Mouse (Mus musculus): Measurements from ENCODE around the gene Fndc3a. TPM values are rescaled to one million over a fixed set of nuclear protein-coding genes. Genes with fewer than 3 reads are reported as not detected.
A peak's percentile ranks its signal among the peaks of the same experiment; 100 is the strongest.

Gene Fndc3a
- polyA plus RNA-seq, 1 experiment = 19.8 TPM

DNA sequence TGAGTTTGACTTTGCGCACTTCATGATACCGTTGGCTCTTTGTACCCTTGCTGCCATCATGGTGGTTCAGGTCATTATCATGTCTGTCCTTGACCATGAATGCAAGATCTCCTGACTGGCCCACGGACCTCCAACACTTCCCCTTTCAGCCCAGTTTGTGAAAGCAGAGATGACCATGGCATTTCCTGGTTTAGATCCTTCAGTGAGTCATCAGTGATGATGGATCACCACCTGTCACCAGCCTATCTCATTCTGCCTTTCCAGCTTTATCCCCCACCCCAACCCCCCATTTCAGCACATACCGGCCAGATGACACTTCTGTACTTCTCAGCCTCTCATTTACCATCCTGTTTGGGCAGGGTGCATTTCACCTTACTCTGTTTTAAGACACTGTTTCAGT lies 28.4 kb upstream of the Fndc3a start:
- H3K27ac ChIP-seq (ENCODE audit: control insufficient read depth, insufficient read depth, low read depth, low read length, poor library complexity) = no peak overlapping the region
- no peak overlapping the region for H3K4me3 ChIP-seq (replicated peaks; ENCODE audit: control insufficient read depth, low read depth, low read length)
- no peak for TF ChIP-seq POLR2A (IDR thresholded peaks at IDR 0.05; ENCODE audit: borderline replicate concordance, control insufficient read depth, low read depth, low read length)
- TF ChIP-seq CTCF (IDR thresholded peaks at IDR 0.05; ENCODE audit: control insufficient read depth, insufficient read depth, low read length) = no peak
- WGBS = 57% methylated on average over 4 of the region's 4 CpGs
- no peaks in the 10 kb centered on the region; the same call in 1 of the 2 replicates for H3K4me1 ChIP-seq (ENCODE audit: control insufficient read depth, insufficient read depth, low read length)

DNA sequence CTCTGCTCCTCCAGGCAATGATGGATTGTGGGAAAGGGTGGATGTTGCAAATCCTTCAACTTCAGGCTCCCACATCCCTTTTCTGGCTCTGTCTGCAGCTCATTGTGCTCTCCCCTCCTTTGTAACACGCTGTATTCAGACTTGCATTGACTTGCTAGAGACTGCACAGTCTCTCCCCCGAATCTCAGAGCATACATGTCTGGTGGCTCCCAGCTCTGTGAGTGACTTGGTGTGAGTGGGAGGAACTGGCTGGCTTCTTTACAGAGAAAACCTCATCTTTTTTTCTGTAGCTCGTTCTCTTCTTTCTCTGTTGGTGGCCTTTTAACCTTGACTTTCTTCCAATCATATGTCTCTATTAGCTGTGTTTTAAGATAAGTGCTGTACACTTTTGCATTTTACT lies 16.1 kb upstream of the Fndc3a start:
- 69% methylated on average over 3 of the region's 3 CpGs for WGBS
- TF ChIP-seq POLR2A (IDR thresholded peaks at IDR 0.05; ENCODE audit: borderline replicate concordance, control insufficient read depth, low read depth, low read length) (no peak), CTCF (IDR thresholded peaks at IDR 0.05; ENCODE audit: control insufficient read depth, insufficient read depth, low read length) (no peak)
- Histone ChIP-seq H3K4me3 (replicated peaks; ENCODE audit: control insufficient read depth, low read depth, low read length) (no peak overlapping the region), H3K27ac (ENCODE audit: control insufficient read depth, insufficient read depth, low read depth, low read length, poor library complexity) (no peak overlapping the region), H3K4me1 (ENCODE audit: control insufficient read depth, insufficient read depth, low read length) (no peaks in the 10 kb centered on the region)

DNA sequence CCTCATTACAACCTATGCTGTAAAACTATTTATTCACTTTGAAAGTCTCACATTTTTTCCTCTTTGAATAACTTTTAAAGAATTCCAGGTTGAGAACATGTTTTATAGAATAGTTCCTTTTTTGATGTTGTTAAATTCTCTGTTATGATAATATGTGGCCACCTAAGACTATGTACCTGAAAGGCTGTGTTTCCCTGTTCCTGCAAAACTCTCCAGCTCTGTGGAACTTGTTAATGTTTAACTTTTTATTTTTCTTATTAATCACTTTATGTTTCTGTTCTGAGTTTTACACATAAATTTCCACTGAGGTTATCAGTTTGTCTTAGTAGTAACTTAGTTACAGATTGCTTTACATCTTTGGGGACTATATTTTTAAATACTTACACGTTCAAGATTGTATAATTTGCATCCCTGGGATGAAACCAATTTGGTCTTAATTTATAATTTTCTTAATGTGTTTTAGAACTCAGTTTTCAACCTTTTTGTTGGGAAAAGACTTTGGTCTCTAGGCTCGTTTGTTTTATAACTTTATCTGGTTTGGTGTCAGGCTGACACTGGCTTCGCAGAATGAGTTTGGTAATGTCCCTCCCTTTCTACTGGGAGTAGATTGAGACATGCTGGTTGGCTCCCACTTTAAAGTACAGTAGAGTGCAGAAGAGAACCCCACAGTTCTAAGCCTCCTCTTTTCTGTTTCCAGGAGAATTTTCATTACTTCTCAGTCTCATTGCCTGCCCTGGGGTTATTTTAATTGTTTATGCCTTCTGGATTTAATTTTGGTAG lies 12.7 kb upstream of the Fndc3a start:
- no peak for TF ChIP-seq CTCF (IDR thresholded peaks at IDR 0.05; ENCODE audit: control insufficient read depth, insufficient read depth, low read length)
- TF ChIP-seq POLR2A (IDR thresholded peaks at IDR 0.05; ENCODE audit: borderline replicate concordance, control insufficient read depth, low read depth, low read length) = no peak

GRCm38 (mm10) chr14:72716175-72716574 lies 6.4 kb upstream of the Fndc3a start:
- TF ChIP-seq POLR2A (IDR thresholded peaks at IDR 0.05; ENCODE audit: borderline replicate concordance, control insufficient read depth, low read depth, low read length) = no peak
- 74% methylated on average over 4 of the region's 4 CpGs for WGBS
- Histone ChIP-seq H3K4me1 (ENCODE audit: control insufficient read depth, insufficient read depth, low read length) (no peaks in the 10 kb centered on the region), H3K27ac (ENCODE audit: control insufficient read depth, insufficient read depth, low read depth, low read length, poor library complexity) (no peak overlapping the region), H3K4me3 (replicated peaks; ENCODE audit: control insufficient read depth, low read depth, low read length) (no peak overlapping the region)

More for the DNA sequence above, 12.7 kb upstream of the Fndc3a start:
- no peak overlapping the region for H3K27ac ChIP-seq (ENCODE audit: control insufficient read depth, insufficient read depth, low read depth, low read length, poor library complexity)
- WGBS = 75% methylated on average over 3 of the region's 3 CpGs
- H3K4me1 ChIP-seq (ENCODE audit: control insufficient read depth, insufficient read depth, low read length) = no peaks in the 10 kb centered on the region
- H3K4me3 ChIP-seq (replicated peaks; ENCODE audit: control insufficient read depth, low read depth, low read length) = no peak overlapping the region

DNA sequence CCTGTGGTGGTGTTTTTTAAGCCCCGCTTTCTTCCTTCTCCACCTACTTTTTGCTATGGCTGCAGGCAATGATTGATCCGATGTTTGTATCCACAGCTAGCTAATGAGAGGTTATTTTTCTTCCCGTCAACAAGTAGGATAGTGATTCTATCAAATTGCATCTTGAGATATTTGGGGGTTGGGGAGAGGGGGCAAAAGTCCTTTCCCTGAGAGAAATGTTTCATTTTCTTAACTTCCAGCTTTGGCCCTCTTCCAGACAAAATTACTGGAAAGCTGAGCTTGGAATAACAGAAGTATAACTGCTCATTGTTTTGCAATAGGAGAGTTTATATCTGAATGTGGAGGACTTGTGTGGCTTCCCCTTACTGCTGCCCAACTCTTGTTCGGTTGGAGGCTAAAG lies 1.3 kb upstream of the Fndc3a start:
- Histone ChIP-seq H3K4me1 (ENCODE audit: control insufficient read depth, insufficient read depth, low read length) (no peaks in the 10 kb centered on the region), H3K4me3 (replicated peaks; ENCODE audit: control insufficient read depth, low read depth, low read length) (no peak overlapping the region), H3K27ac (ENCODE audit: control insufficient read depth, insufficient read depth, low read depth, low read length, poor library complexity) (no peak overlapping the region)
- 50% methylated on average over 4 of the region's 4 CpGs for WGBS
- no peak for TF ChIP-seq POLR2A (IDR thresholded peaks at IDR 0.05; ENCODE audit: borderline replicate concordance, control insufficient read depth, low read depth, low read length)
- no peak for TF ChIP-seq CTCF (IDR thresholded peaks at IDR 0.05; ENCODE audit: control insufficient read depth, insufficient read depth, low read length)

GRCm38 (mm10) chr14:72710341-72711027 lies 681 bp upstream of the Fndc3a start:
- Histone ChIP-seq H3K27ac (ENCODE audit: control insufficient read depth, insufficient read depth, low read depth, low read length, poor library complexity) (peak overlapping the region; percentile 98), H3K4me3 (replicated peaks; ENCODE audit: control insufficient read depth, low read depth, low read length) (peak overlapping the region; percentile 73), H3K4me1 (ENCODE audit: control insufficient read depth, insufficient read depth, low read length) (no peaks in the 10 kb centered on the region)
- TF ChIP-seq POLR2A (IDR thresholded peaks at IDR 0.05; ENCODE audit: borderline replicate concordance, control insufficient read depth, low read depth, low read length) (no peak), CTCF (IDR thresholded peaks at IDR 0.05; ENCODE audit: control insufficient read depth, insufficient read depth, low read length) (no peak)
- WGBS = 3% methylated on average over 38 of the region's 38 CpGs

DNA sequence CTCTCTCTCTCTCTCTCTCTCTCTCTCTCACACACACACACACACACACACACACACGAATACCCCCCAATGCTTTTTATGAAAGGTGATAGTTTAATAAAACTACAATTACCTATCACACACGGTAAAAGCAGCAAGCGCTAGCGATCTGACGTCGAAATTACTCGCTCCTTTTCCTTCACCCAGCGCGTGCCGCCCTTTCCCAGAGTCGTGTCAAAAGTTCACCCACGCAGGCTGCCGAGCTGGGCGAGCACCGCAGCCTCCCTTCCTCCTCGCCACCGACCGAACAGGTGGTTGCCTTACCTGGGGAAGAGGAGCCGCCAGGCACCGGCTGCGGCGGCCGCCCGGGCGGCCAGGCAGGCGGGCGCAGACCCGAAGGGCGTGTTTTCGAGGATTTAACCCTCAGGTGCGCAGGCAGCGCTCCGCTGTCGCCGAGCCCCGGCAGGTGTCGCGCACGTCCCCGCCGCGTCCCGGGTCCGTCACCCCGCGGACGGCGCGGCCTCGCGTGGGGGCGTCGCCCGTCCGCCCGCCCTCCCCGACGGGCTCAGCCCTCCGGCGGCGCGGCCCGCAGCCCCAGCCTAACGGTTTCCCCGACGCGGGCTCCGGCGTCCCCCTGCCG lies 603 bp downstream of the Fndc3a start:
- H3K4me1 ChIP-seq (ENCODE audit: control insufficient read depth, insufficient read depth, low read length) = no peaks in the 10 kb centered on the region
- WGBS = under 1% methylated on average over 61 of the region's 70 CpGs
- peak overlapping the region; percentile 73 for H3K4me3 ChIP-seq (replicated peaks; ENCODE audit: control insufficient read depth, low read depth, low read length)

DNA sequence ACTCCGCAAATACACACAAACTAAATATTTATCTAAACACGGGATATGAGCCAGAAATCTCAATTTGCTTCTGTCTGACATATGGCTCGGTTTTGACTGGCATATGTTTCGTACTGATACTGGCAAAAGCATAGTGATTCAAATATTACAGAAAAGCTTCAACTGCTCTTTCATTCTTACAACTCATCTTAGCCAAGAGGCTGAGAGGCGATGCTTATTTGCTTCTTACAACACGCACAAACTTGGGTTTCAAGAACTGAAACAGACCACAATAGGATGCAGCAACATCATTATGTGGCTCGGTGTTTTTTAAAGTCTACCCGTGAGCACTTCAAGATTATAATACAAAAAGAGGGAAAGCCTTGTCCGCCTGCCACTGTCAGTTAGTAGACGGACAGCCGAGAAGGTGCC lies 1.2 kb downstream of the Fndc3a start:
- Histone ChIP-seq H3K4me3 (replicated peaks; ENCODE audit: control insufficient read depth, low read depth, low read length) (peak overlapping the region; percentile 73), H3K4me1 (ENCODE audit: control insufficient read depth, insufficient read depth, low read length) (no peaks in the 10 kb centered on the region; the same call in 1 of the 2 replicates), H3K27ac (ENCODE audit: control insufficient read depth, insufficient read depth, low read depth, low read length, poor library complexity) (no peak overlapping the region; the same call in 1 of the 2 replicates)
- TF ChIP-seq POLR2A (IDR thresholded peaks at IDR 0.05; ENCODE audit: borderline replicate concordance, control insufficient read depth, low read depth, low read length) (no peak), CTCF (IDR thresholded peaks at IDR 0.05; ENCODE audit: control insufficient read depth, insufficient read depth, low read length) (no peak)
- WGBS = 11% methylated on average over 11 of the region's 11 CpGs

More for the DNA sequence above, 603 bp downstream of the Fndc3a start:
- TF ChIP-seq CTCF (IDR thresholded peaks at IDR 0.05; ENCODE audit: control insufficient read depth, insufficient read depth, low read length) (no peak), POLR2A (IDR thresholded peaks at IDR 0.05; ENCODE audit: borderline replicate concordance, control insufficient read depth, low read depth, low read length) (no peak)
- H3K27ac ChIP-seq (ENCODE audit: control insufficient read depth, insufficient read depth, low read depth, low read length, poor library complexity) = peak overlapping the region; percentile 98

Measured in bone marrow, adult 2 months (tissue).